Mouse (Mus musculus) hindbrain, embryonic 14.5 days (tissue): ENCODE results near the gene Cxcl16. TPM values are rescaled to one million over a fixed set of nuclear protein-coding genes. Genes with fewer than 3 reads are reported as not detected.
A peak's percentile ranks its signal among the peaks of the same experiment; 100 is the strongest.

Experiments
- ATAC-seq: fragments of 200-750 bp; cut with Nextera tagmentation; 2 replicates; pipeline ENCODE4 v1.8.0; 2017; ENCODE audit warnings: moderate number of reproducible peaks, mild to moderate bottlenecking, moderate TSS enrichment, moderate library complexity; ENCODE audit not compliant: low FRiP score
- DNase-seq: peaks from one replicate; pipeline ENCODE4 v3.0.0-alpha.2; 2015; ENCODE audit warnings: low spot score
- H3K27ac ChIP-seq: fragments of 300-500 bp; sonication (generic); 2 replicates; pipeline ENCODE4 v1.5.1; 2014; ENCODE audit warnings: mild to moderate bottlenecking, moderate library complexity
- H3K27me3 ChIP-seq: fragments of 300-500 bp; sonication (generic); 2 replicates; pipeline ENCODE4 v1.6.1; 2014; ENCODE audit warnings: mild to moderate bottlenecking, low read length, mixed read lengths; ENCODE audit not compliant: control insufficient read depth, insufficient read depth
- H3K36me3 ChIP-seq: fragments of 300-500 bp; sonication (generic); replicated peaks from 2 replicates; pipeline ENCODE4 v1.6.1; 2014; ENCODE audit not compliant: control insufficient read depth, insufficient read depth
- H3K4me1 ChIP-seq: fragments of 300-500 bp; sonication (generic); replicated peaks from 2 replicates; pipeline ENCODE4 v1.6.1; 2014; ENCODE audit warnings: antibody characterized with exemption, low read length, mixed read lengths; ENCODE audit not compliant: control insufficient read depth, insufficient read depth
- H3K4me2 ChIP-seq: fragments of 300-500 bp; sonication (generic); replicated peaks from 2 replicates; pipeline ENCODE4 v1.6.1; 2014; ENCODE audit warnings: mild to moderate bottlenecking, moderate library complexity
- H3K4me3 ChIP-seq: fragments of 300-500 bp; sonication (generic); replicated peaks from 2 replicates; pipeline ENCODE4 v1.5.1; 2014; ENCODE audit warnings: mild to moderate bottlenecking, low read length
- H3K9ac ChIP-seq: fragments of 300-500 bp; sonication (generic); 2 replicates; pipeline ENCODE4 v1.6.1; 2014
- H3K9me3 ChIP-seq: fragments of 300-500 bp; sonication (generic); 2 replicates; pipeline ENCODE4 v1.6.1; 2016; ENCODE audit warnings: low read length; ENCODE audit not compliant: control insufficient read depth
- WGBS: fragments of 180-500 bp; shearing (Covaris S2); extraction: QIAGEN DNeasy Blood & Tissue Kit; methylation state at CpG from one replicate; pipeline ENCODE4 v1.1.7; 2014; 5-methylcytosine and 5-hydroxymethylcytosine counted together
- polyA plus RNA-seq: library from polyadenylated mRNA; unstranded; fragments of >200 nt; fragmentation: Nextera tagmentation; extraction: Ambion mirVana; gene quantifications from 2 replicates; pipeline ENCODE4 v1.2.1, GENCODE M21; 2014

Cxcl16 gene
- polyA plus RNA-seq, 1 experiment from 2014 or later: 10.2 TPM

DNA sequence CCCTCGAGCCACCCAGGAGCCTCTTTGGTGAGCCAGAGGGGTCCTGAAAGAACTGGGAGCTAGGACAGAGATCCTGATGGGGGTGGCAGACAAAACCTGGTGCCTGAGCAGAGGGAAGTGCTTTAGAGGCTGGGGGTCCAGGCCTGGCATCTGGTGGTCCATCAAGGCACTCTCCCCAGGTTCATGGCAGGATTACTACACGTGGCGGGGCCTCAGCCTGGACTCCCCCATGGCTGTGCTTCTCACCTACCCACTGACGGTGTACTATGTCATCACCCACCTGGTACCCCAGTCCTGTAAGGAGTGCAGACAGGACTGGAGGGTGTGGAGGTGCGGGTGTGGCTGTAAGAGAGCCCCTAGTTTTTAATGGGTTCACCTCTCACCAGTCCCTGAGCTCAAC, 4.2 kb upstream of the Cxcl16 start:
- Histone ChIP-seq H3K4me2 (no peak overlapping the region), H3K4me1 (peaks cover 4% of the 10 kb centered on the region; the same call in 1 of the 2 replicates), H3K4me3 (no peak overlapping the region), H3K27me3 (peaks cover 49% of the 10 kb centered on the region), H3K36me3 (no peaks in the 10 kb centered on the region), H3K27ac (no peak overlapping the region), H3K9ac (no peak overlapping the region), H3K9me3 (no peaks in the 10 kb centered on the region)
- DNase-seq (no peak), ATAC-seq (no peak)
- WGBS: 87% methylated on average over 5 of the region's 5 CpGs

DNA sequence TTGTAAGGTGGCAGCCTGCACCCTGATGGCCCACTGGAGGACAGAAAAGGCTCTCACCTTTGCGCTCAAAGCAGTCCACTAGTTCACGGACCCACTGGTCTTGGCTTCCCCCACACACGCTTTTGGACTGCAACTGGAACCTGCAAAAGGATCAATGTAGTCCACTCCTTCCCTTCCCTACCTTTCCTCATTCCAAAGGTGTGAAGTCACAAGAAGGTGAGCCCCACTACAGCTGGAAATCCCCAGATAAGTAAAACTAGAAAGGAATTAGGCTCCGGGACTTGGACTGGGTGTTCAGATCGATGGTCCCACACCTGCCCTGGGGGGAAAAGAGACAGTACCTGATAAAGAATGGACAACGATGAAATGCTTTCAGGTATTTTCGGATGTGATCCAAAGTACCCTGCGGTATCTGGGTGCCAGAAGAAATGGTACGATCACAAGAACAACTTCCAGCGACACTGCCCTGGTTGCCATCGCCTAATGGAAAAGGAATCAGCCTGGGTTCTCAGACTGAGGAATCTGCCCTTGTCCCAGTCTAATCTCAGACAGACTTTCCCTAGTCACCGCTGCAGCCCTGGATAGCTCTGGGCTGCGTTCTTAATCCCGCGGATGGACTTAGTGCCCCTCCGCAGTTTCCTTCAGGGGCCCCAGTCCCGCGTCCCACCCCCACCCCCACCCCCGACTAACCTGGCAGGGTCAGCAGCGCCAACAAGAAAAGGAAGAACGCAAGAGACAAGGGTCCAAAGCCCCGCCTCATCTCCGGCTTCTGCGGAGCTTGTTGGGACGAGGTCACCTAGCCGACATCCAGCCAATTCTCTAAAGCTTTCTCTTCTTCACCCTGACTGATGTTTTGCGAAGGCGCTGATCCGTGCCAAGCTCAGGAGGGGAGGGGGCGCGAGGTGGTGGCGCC, 840 bp downstream of the Cxcl16 start, which contains the start of gene Zmynd15:
Gene Zmynd15 (plus strand): TSS at position 746 of the 913 bp plus-strand sequence.
- Histone ChIP-seq H3K27me3 (peaks cover 45% of the 10 kb centered on the region), H3K27ac (no peak within 1 kb of the TSS), H3K4me3 (peak within 1 kb of the TSS; percentile 36), H3K9ac (peak within 1 kb of the TSS; percentile 51), H3K9me3 (no peaks in the 10 kb centered on the region), H3K4me1 (no peaks in the 10 kb centered on the region; the same call in 1 of the 2 replicates), H3K4me2 (peak within 1 kb of the TSS; percentile 64), H3K36me3 (peaks cover 5% of the 10 kb centered on the region; the same call in 1 of the 2 replicates)
- ATAC-seq: no peak
- WGBS: 25% methylated on average over 29 of the region's 32 CpGs
- DNase-seq: no peak

DNA sequence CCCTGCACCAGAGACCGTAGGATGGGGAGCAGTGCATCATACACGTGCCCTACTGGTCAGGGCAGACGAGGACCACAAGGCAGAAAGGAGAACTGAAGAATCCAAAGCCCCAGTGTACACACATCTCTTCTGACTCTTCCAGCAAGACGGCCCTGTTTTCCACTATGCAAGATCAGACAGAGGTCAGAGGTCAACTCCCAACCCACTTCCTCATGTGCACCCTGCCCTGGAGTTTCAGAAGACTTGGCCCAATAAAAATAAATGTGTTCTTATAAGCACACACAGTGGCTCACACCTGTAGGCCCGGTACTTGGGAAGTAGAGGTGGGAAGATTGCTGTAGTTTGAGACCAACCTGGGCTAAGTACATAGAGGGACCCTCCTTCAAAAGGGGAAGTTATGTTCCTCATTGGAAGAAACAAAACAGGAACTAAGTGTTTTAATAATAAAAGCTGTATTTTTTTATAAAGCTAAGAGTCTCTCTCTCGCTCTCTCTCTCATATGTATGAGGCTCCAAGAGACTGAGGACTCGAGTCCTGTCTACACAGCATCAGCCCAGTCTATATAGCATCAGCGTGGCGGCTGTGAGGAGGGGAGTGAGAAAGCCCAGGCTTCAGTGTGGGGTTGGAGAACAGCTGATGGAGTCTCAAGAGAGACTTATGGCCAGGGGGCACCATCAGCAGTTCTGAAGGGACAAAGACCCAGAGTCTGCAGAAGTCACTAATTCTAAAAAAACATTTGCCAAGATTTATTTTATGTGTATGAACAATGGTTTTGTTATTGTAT, 6.3 kb downstream of the Cxcl16 start:
- no peak for ATAC-seq
- Histone ChIP-seq H3K27ac (no peak overlapping the region), H3K27me3 (peaks cover 10% of the 10 kb centered on the region), H3K4me1 (peaks cover 14% of the 10 kb centered on the region), H3K36me3 (peaks cover 5% of the 10 kb centered on the region; the same call in 1 of the 2 replicates), H3K4me3 (no peak overlapping the region), H3K9me3 (no peaks in the 10 kb centered on the region), H3K4me2 (peak overlapping the region; percentile 66), H3K9ac (no peak overlapping the region)
- 86% methylated on average over 9 of the region's 9 CpGs for WGBS
- DNase-seq: no peak

DNA sequence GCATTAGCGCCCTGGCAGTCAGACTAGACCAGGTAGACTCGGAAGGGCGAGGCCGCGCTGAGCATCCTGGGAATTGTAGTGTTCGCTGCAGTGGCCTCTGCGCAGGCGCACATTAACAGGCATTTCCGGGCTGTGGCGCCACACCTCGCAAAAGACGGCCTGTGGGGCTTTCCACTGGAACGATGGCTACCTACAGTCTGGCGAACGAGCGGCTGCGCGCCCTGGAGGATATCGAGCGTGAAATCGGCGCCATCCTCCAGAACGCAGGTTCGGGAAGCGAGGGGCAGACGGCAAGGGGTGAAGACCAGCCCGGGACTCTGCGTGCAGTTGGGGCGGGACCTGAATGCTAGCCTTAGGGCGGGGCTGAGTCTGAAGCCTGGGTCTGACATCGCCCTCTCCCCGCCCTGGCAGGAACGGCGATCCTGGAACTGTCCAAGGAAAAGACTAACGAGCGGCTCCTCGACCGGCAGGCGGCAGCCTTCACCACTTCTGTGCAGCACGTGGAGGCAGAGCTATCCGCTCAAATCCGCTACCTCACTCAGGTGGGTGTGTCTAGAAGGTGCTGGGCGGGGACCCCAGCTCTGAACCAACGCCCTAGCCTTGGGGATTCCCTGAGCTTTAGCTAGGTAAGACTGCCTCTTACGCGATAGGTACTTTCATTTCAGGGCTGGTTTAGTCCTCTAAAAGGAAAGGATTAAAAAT, 7.8 kb downstream of the Cxcl16 start, which contains the start of gene Med11:
Gene Med11 (plus strand): TSS at position 123 of the 702 bp plus-strand sequence.
- peak within 1 kb of the TSS; percentile 92 for H3K27ac ChIP-seq
- WGBS: under 1% methylated on average over 46 of the region's 46 CpGs

DNA sequence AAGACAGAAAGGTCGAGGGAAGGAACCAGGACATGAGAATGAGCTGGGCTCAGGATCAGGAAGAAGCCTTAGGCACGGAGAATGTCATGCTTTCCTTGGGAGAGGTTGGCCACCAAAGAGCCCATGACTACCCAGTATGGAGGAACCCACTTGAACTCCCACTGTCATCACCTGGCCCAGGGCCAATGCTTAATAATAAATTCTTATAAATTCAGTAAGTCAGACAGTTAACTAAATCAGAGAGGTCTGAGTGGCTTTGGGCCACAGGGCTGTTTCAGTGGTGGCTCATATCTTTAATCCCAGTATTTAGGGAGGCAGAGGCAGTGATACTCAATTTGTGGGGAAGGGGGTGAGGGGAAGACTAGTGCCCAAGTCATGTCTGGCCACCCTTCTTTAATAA, 8.9 kb downstream of the Cxcl16 start:
- H3K9ac ChIP-seq: no peak overlapping the region
- no peak for DNase-seq
- H3K9me3 ChIP-seq: no peaks in the 10 kb centered on the region
- no peak for ATAC-seq
- no peaks in the 10 kb centered on the region for H3K27me3 ChIP-seq
- WGBS: 86% methylated on average over 2 of the region's 2 CpGs
- H3K27ac ChIP-seq: no peak overlapping the region
- no peak overlapping the region for H3K4me3 ChIP-seq
- H3K4me1 ChIP-seq: peaks cover 14% of the 10 kb centered on the region
- H3K36me3 ChIP-seq: peaks cover 5% of the 10 kb centered on the region; the same call in 1 of the 2 replicates
- no peak overlapping the region for H3K4me2 ChIP-seq

More for the DNA sequence above, 7.8 kb downstream of the Cxcl16 start, which contains the start of gene Med11:
- no peaks in the 10 kb centered on the region for H3K9me3 ChIP-seq
- DNase-seq (peak; percentile 94), ATAC-seq (peak; percentile 96)
- H3K36me3 ChIP-seq: peaks cover 5% of the 10 kb centered on the region; the same call in 1 of the 2 replicates
- H3K9ac ChIP-seq: peak within 1 kb of the TSS; percentile 66
- peak within 1 kb of the TSS; percentile 47 for H3K4me3 ChIP-seq
- peaks cover 14% of the 10 kb centered on the region for H3K4me1 ChIP-seq
- H3K4me2 ChIP-seq: peak within 1 kb of the TSS; percentile 66
- no peaks in the 10 kb centered on the region for H3K27me3 ChIP-seq

DNA sequence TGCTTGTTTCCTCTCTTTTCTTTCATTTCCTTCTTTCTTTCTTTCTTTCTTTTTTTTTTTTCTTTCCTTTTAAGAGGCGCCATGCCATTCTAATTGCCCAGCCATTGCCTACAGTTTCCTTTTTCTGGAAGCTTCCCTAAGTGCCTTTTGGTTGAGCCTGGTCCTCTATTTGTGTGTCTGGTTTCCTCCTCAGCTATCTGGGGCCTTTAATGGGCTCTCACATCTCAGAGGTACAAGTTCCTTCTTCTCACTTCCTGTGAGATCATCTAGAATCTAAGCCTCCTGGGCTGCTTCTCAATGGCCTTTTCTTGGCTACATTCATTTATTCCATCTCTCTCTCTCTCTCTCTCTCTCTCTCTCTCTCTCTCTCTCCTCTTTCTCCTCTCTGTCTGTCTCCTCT, 12.4 kb downstream of the Cxcl16 start:
- 83% methylated on average over 1 of the region's 1 CpGs for WGBS
- no peak for ATAC-seq
- no peak overlapping the region for H3K9ac ChIP-seq
- H3K4me2 ChIP-seq: no peak overlapping the region
- peaks cover 2% of the 10 kb centered on the region; the same call in 1 of the 2 replicates for H3K4me1 ChIP-seq
- H3K27ac ChIP-seq: no peak overlapping the region
- DNase-seq: no peak
- H3K27me3 ChIP-seq: no peaks in the 10 kb centered on the region
- no peaks in the 10 kb centered on the region for H3K9me3 ChIP-seq
- 0 out of 2 replicates have a peak, but pooled peaks cover under 1% of the 10 kb centered on the region for H3K36me3 ChIP-seq
- no peak overlapping the region for H3K4me3 ChIP-seq

DNA sequence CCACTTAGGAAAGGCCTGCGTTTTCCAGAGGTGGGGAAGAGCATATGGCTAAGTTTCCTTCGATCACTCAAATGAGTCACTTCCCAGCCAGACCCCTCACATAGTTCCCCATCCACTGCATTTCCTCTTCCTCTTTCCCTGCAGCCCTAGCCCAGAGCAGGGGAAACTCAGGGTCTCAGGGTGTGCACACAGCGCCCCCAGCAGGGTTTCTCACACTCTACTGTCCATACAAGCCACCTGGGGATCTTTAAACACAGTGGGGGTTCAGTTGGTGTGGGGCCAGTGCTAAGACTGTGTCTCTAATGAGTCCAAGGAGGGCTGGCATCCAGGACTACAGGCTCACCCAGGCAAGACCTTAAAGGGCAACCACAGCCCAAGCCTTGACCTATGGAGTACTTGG, 13.0 kb downstream of the Cxcl16 start:
- no peaks in the 10 kb centered on the region for H3K27me3 ChIP-seq
- peaks cover 6% of the 10 kb centered on the region for H3K36me3 ChIP-seq
- no peak overlapping the region for H3K4me2 ChIP-seq
- ATAC-seq: no peak
- H3K4me3 ChIP-seq: no peak overlapping the region
- no peaks in the 10 kb centered on the region for H3K4me1 ChIP-seq
- H3K9me3 ChIP-seq: no peaks in the 10 kb centered on the region
- H3K27ac ChIP-seq: no peak overlapping the region
- no peak overlapping the region for H3K9ac ChIP-seq
- WGBS: 55% methylated on average over 3 of the region's 3 CpGs
- no peak for DNase-seq

DNA sequence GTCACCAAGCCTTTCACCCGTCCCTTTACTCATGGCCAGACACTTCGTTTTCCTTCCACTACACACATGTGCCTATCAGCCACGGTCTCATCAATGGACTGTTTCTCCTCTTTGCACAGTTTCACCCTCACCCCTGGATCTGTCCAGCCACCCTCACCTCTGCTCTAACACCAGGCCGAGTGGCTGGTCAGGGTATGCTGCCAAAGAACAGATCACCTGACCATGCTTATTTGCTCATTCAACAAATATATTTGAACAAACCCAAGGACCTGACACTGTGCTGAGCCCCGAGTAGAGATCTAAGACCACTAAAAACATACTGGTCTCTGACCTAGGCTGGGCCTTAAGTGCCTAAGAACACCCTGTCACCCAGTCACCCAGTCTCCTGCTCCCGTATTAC, 15.1 kb downstream of the Cxcl16 start:
- Histone ChIP-seq H3K27ac (no peak overlapping the region), H3K27me3 (no peaks in the 10 kb centered on the region), H3K4me2 (no peak overlapping the region), H3K36me3 (peaks cover 24% of the 10 kb centered on the region), H3K9ac (no peak overlapping the region), H3K4me1 (no peaks in the 10 kb centered on the region), H3K9me3 (no peaks in the 10 kb centered on the region), H3K4me3 (no peak overlapping the region)
- DNase-seq (no peak), ATAC-seq (no peak)
- WGBS: 85% methylated on average over 6 of the region's 6 CpGs
